Mouse (Mus musculus) MEL (cell line): ENCODE data around the gene Lnx2. TPM values are rescaled to one million over a fixed set of nuclear protein-coding genes. Genes with fewer than 3 reads are reported as not detected.

Source experiments
- DNase-seq: peaks from one replicate; pipeline ENCODE4 v3.0.0; 2011; ENCODE audit warnings: low read depth, low spot score
- H3K27ac ChIP-seq: 2 replicates; pipeline ENCODE4 v1.5.1; 2012; ENCODE audit warnings: low read depth, mild to moderate bottlenecking, control low read depth, low read length, moderate library complexity; ENCODE audit not compliant: control insufficient read depth
- H3K27me3 ChIP-seq, 2 experiments: fragments of 150-350 bp in 1 of 2; sonication (generic) in 1 of 2; 2 replicates each; pipeline ENCODE4 v1.6.1; 2012; ENCODE audit warnings: low read length in 2 of 2, mild to moderate bottlenecking in 2 of 2, improper control_type of control experiment in 1 of 2, moderate library complexity in 1 of 2; ENCODE audit not compliant: insufficient read depth in 2 of 2, control insufficient read depth in 1 of 2
- H3K36me3 ChIP-seq, 2 experiments: 2 replicates each; pipeline ENCODE4 v1.6.1; 2012 to 2014; ENCODE audit warnings: low read length in 2 of 2, improper control_type of control experiment in 1 of 2, inconsistent platforms in 1 of 2, mild to moderate bottlenecking in 1 of 2; ENCODE audit not compliant: insufficient read depth in 2 of 2, control insufficient read depth in 1 of 2
- H3K4me1 ChIP-seq, 2 experiments: fragments of 150-350 bp in 1 of 2; sonication (generic) in 1 of 2; 2 replicates each; pipeline ENCODE4 v1.6.1; 2012; ENCODE audit warnings: low read length in 2 of 2, improper control_type of control experiment in 1 of 2, mild to moderate bottlenecking in 1 of 2; ENCODE audit not compliant: insufficient read depth in 2 of 2, control insufficient read depth in 1 of 2
- H3K4me3 ChIP-seq, 2 experiments: fragments of 150-350 bp in 1 of 2; sonication (generic) in 1 of 2; 2 replicates each; pipeline ENCODE4 v1.5.1; 2012; ENCODE audit warnings: low read depth in 2 of 2, low read length in 2 of 2, mild to moderate bottlenecking in 2 of 2, moderate library complexity in 2 of 2, control low read depth in 1 of 2, improper control_type of control experiment in 1 of 2; ENCODE audit not compliant: control insufficient read depth in 1 of 2, insufficient read depth in 1 of 2
- H3K79me2 ChIP-seq: 2 replicates; pipeline ENCODE4 v1.6.1; 2012; ENCODE audit warnings: mild to moderate bottlenecking, low read length, moderate library complexity; ENCODE audit not compliant: control insufficient read depth, poor library complexity, insufficient read depth
- H3K9ac ChIP-seq: 2 replicates; pipeline ENCODE4 v1.6.1; 2012; ENCODE audit warnings: low read depth, mild to moderate bottlenecking, control low read depth, low read length, moderate library complexity; ENCODE audit not compliant: control insufficient read depth, poor library complexity, severe bottlenecking
- H3K9me3 ChIP-seq: fragments of 150-350 bp; sonication (generic); replicated peaks from 2 replicates; pipeline ENCODE4 v1.6.1; 2012; ENCODE audit warnings: mild to moderate bottlenecking, low read length, improper control_type of control experiment, moderate library complexity; ENCODE audit not compliant: insufficient read depth
- BHLHE40 ChIP-seq: IDR thresholded peaks from 2 replicates; pipeline ENCODE4 v1.6.1; 2012; ENCODE audit warnings: low read depth, mild to moderate bottlenecking, inconsistent platforms, low read length, improper control_type of control experiment, borderline replicate concordance
- E2F4 ChIP-seq: IDR thresholded peaks from 2 replicates; pipeline ENCODE4 v1.6.1; 2011; ENCODE audit warnings: low read depth, low read length, improper control_type of control experiment, borderline replicate concordance
- ELF1 ChIP-seq: IDR thresholded peaks from 2 replicates; pipeline ENCODE4 v1.6.1; 2014; ENCODE audit warnings: low read depth, mild to moderate bottlenecking, inconsistent platforms, low read length, improper control_type of control experiment, moderate library complexity
- EP300 ChIP-seq, 2 experiments: IDR thresholded peaks; 2 replicates each; pipeline ENCODE4 v1.6.1; 2011; ENCODE audit warnings: improper control_type of control experiment in 2 of 2, low read length in 2 of 2, low read depth in 1 of 2, mild to moderate bottlenecking in 1 of 2
- ETS1 ChIP-seq: IDR thresholded peaks from 2 replicates; pipeline ENCODE4 v1.6.1; 2012; ENCODE audit warnings: low read depth, mild to moderate bottlenecking, inconsistent platforms, low read length, improper control_type of control experiment, moderate library complexity
- GABPA ChIP-seq: IDR thresholded peaks from 2 replicates; pipeline ENCODE4 v1.6.1; 2012; ENCODE audit warnings: low read depth, mild to moderate bottlenecking, inconsistent platforms, low read length, improper control_type of control experiment, moderate library complexity
- GATA1 ChIP-seq: IDR thresholded peaks from 2 replicates; pipeline ENCODE4 v1.6.1; 2011; ENCODE audit warnings: low read depth, low read length, improper control_type of control experiment
- HCFC1 ChIP-seq: IDR thresholded peaks from 2 replicates; pipeline ENCODE4 v1.6.1; 2012; ENCODE audit warnings: low read depth, mild to moderate bottlenecking, inconsistent platforms, low read length, improper control_type of control experiment, moderate library complexity
- JUND ChIP-seq: IDR thresholded peaks from 2 replicates; pipeline ENCODE4 v1.6.1; 2011; ENCODE audit warnings: low read depth, mild to moderate bottlenecking, improper control_type of control experiment, low read length
- MAX ChIP-seq: IDR thresholded peaks from 2 replicates; pipeline ENCODE4 v1.6.1; 2011; ENCODE audit warnings: low read length, improper control_type of control experiment
- MAZ ChIP-seq: IDR thresholded peaks from 2 replicates; pipeline ENCODE4 v1.6.1; 2012; ENCODE audit warnings: low read depth, mild to moderate bottlenecking, inconsistent platforms, low read length, improper control_type of control experiment
- MYB ChIP-seq: IDR thresholded peaks from 2 replicates; pipeline ENCODE4 v1.6.1; 2011; ENCODE audit warnings: mild to moderate bottlenecking, low read depth, low read length, improper control_type of control experiment
- NRF1 ChIP-seq: IDR thresholded peaks from 2 replicates; pipeline ENCODE4 v1.6.1; 2014; ENCODE audit warnings: low read depth, mild to moderate bottlenecking, inconsistent platforms, low read length, improper control_type of control experiment, moderate library complexity; ENCODE audit not compliant: poor library complexity, insufficient read depth, severe bottlenecking
- SIN3A ChIP-seq: IDR thresholded peaks from 2 replicates; pipeline ENCODE4 v1.6.1; 2012; ENCODE audit warnings: low read length, improper control_type of control experiment, inconsistent platforms
- SMC3 ChIP-seq: IDR thresholded peaks from 2 replicates; pipeline ENCODE4 v1.6.1; 2011; ENCODE audit warnings: low read depth, low read length, improper control_type of control experiment
- TBP ChIP-seq: IDR thresholded peaks from 2 replicates; pipeline ENCODE4 v1.8.0; 2011; ENCODE audit warnings: low read depth, low read length, improper control_type of control experiment
- TCF12 ChIP-seq: IDR thresholded peaks from 2 replicates; pipeline ENCODE4 v1.6.1; 2014; ENCODE audit warnings: low read depth, mild to moderate bottlenecking, inconsistent platforms, low read length, improper control_type of control experiment, moderate library complexity
- ZC3H11A ChIP-seq: IDR thresholded peaks from 2 replicates; pipeline ENCODE4 v1.6.1; 2012; ENCODE audit warnings: low read depth, mild to moderate bottlenecking, inconsistent platforms, low read length, improper control_type of control experiment
- ZKSCAN1 ChIP-seq: IDR thresholded peaks from 2 replicates; pipeline ENCODE4 v1.6.1; 2012; ENCODE audit warnings: low read depth, mild to moderate bottlenecking, inconsistent platforms, low read length, improper control_type of control experiment, moderate library complexity
- polyA plus RNA-seq, 2 experiments: library from polyadenylated mRNA; stranded (reverse) in 1 of 2; unstranded in 1 of 2; fragments of >175 nt in 1 of 2; fragments of >200 nt in 1 of 2; gene quantifications; 2 replicates each; pipeline versions ENCODE4 v1.2.1 to v1.2.4; 2012; ENCODE audit warnings: low replicate concordance in 2 of 2, low read depth in 1 of 2; ENCODE audit not compliant: insufficient read length in 2 of 2, insufficient read depth in 1 of 2, missing spikeins in 1 of 2
- total RNA-seq: library from RNA; depleted of rRNA; stranded (reverse); fragments of 300-350 nt; gene quantifications from 2 replicates; pipeline ENCODE4 v1.2.3, GENCODE M21; 2012

Lnx2 gene
- total and polyA plus RNA-seq, 3 experiments: 22.0 to 26.1 TPM; not detected in 1

GRCm38 (mm10) chr5:147036661-147037060, 39.7 kb downstream of the Lnx2 start:
- H3K9ac ChIP-seq: no peak overlapping the region
- H3K9me3 ChIP-seq: no peaks in the 10 kb centered on the region
- peaks cover 0 to 7% of the 10 kb centered on the region in 2 experiments for H3K36me3 ChIP-seq
- no peak overlapping the region for H3K27ac ChIP-seq
- peaks cover 2% of the 10 kb centered on the region; the same call in 1 of the 2 replicates for H3K79me2 ChIP-seq
- H3K4me3 ChIP-seq: no peak overlapping the region
- no peaks in the 10 kb centered on the region for H3K27me3 ChIP-seq
- TF ChIP-seq HCFC1 (no peak), MYB (no peak), SIN3A (no peak), EP300 (IDR thresholded peaks at IDR 0.05; ENCODE audit: low read depth in 1 of 2, low read length in 2 of 2) (no peak), ZKSCAN1 (no peak), E2F4 (no peak), JUND (no peak), ZC3H11A (no peak), TCF12 (no peak), BHLHE40 (no peak), TBP (no peak), GABPA (no peak), SMC3 (no peak), MAX (no peak), ETS1 (no peak), MAZ (no peak)
- no peaks in the 10 kb centered on the region for H3K4me1 ChIP-seq
- no peak for DNase-seq

GRCm38 (mm10) chr5:147036028-147036427, 40.4 kb downstream of the Lnx2 start:
- peaks cover 0 to 2% of the 10 kb centered on the region in 2 experiments; a peak in 3 of 4 replicates for H3K36me3 ChIP-seq
- no peak for DNase-seq
- no peaks in the 10 kb centered on the region for H3K27me3 ChIP-seq
- no peaks in the 10 kb centered on the region for H3K4me1 ChIP-seq
- no peak overlapping the region for H3K9ac ChIP-seq
- no peak for TF ChIP-seq E2F4
- TF ChIP-seq MYB: no peak
- TF ChIP-seq ELF1: no peak
- TF ChIP-seq MAX: no peak
- TF ChIP-seq GABPA: no peak
- TF ChIP-seq GATA1: no peak
- no peak for TF ChIP-seq NRF1
- H3K79me2 ChIP-seq: peaks cover 2% of the 10 kb centered on the region; the same call in 1 of the 2 replicates
- H3K27ac ChIP-seq: no peak overlapping the region
- H3K9me3 ChIP-seq: no peaks in the 10 kb centered on the region
- no peak overlapping the region for H3K4me3 ChIP-seq
